12 mouse cellular contexts compared by ENCODE assay signal in genomic region chr16:31135519-31135918, GRCm38 (mm10). TPM values are rescaled to one million over a fixed set of nuclear protein-coding genes. Genes with fewer than 3 reads are reported as not detected.
A peak's percentile ranks its signal among the peaks of the same experiment; 100 is the strongest.
DNase-seq lines count a peak whose midpoint lies in the region; ATAC-seq lines count a peak whose summit lies in the region.
"Had no signal": no experiment of that assay in that cellular context is flagged by ENCODE, and none has a peak within 500 bp of the region (broad histone marks: within the 10 kb centered on the region; RNA-seq: fewer than 3 reads in every experiment).

No protein-coding gene starts in this region.

- no peaks in the 10 kb centered on the region for H3K9me3 ChIP-seq in forebrain, embryonic 10.5 days
- no peaks in the 10 kb centered on the region for H3K9me3 ChIP-seq in forebrain, embryonic 12.5 days
- H3K9me3 ChIP-seq: G1E; heart, embryonic 15.5 days had no signal

- WGBS in forebrain, embryonic 10.5 days: 69% methylated on average over 8 of the region's 8 CpGs
- WGBS in forebrain, embryonic 12.5 days: 65% methylated on average over 8 of the region's 8 CpGs

- DNase-seq in forebrain, embryonic 10.5 days (ENCODE audit: extremely low spot score, low spot score): no peak
- DNase-seq in left cerebral cortex, postnatal 4 days: peak; percentile 12
- DNase-seq in left cerebral cortex, postnatal 25 days (ENCODE audit: low spot score in 2 of 2): no peak
- peak; percentile 41 for DNase-seq in embryo, embryonic 9.5 days (ENCODE audit: extremely low spot score)
- peak; percentile 54 for DNase-seq in lung, postnatal 10 days
- DNase-seq in gastrocnemius, adult 18-20 months (ENCODE audit: low spot score): no peak
- DNase-seq: kidney, postnatal 4 days had no signal

- no peaks in the 10 kb centered on the region for H3K27me3 ChIP-seq in forebrain, embryonic 10.5 days (ENCODE audit: poor library complexity, severe bottlenecking)
- H3K27me3 ChIP-seq in forebrain, embryonic 12.5 days: no peaks in the 10 kb centered on the region
- H3K27me3 ChIP-seq: heart, embryonic 15.5 days had no signal

- no peak for ATAC-seq in forebrain, embryonic 12.5 days (ENCODE audit: low FRiP score)
- no peak for ATAC-seq in cerebellum, adult (ENCODE audit: insufficient number of reproducible peaks, low FRiP score, low TSS enrichment)
- ATAC-seq: intestine, embryonic 16.5 days had no signal

- H3K27ac ChIP-seq in forebrain, embryonic 10.5 days: peak overlapping the region; percentile 62; the same call in 1 of the 2 replicates
- no peak overlapping the region for H3K27ac ChIP-seq in forebrain, embryonic 12.5 days
- H3K27ac ChIP-seq: heart, embryonic 15.5 days had no signal

- H3K9ac ChIP-seq in forebrain, embryonic 12.5 days: no peak overlapping the region
- H3K9ac ChIP-seq: heart, embryonic 15.5 days had no signal

- H3K4me2 ChIP-seq in forebrain, embryonic 12.5 days: no peak overlapping the region
- H3K4me2 ChIP-seq: heart, embryonic 15.5 days had no signal

- H3K4me3 ChIP-seq in forebrain, embryonic 10.5 days: no peak overlapping the region
- H3K4me3 ChIP-seq in forebrain, embryonic 12.5 days (replicated peaks): no peak overlapping the region
- H3K4me3 ChIP-seq: heart, embryonic 15.5 days had no signal

- H3K4me1 ChIP-seq in forebrain, embryonic 10.5 days: peaks cover 14% of the 10 kb centered on the region
- no peaks in the 10 kb centered on the region; the same call in 1 of the 2 replicates for H3K4me1 ChIP-seq in forebrain, embryonic 12.5 days
- H3K4me1 ChIP-seq: heart, embryonic 15.5 days had no signal

- intact Hi-C loops in left cerebral cortex, postnatal 4 days (cut with DNase I): no loop called here
- intact Hi-C loops in left cerebral cortex, postnatal 25 days (cut with DNase I): no loop called here

- peaks cover 44% of the 10 kb centered on the region for H3K36me3 ChIP-seq in forebrain, embryonic 10.5 days (replicated peaks)
- peaks cover 28% of the 10 kb centered on the region for H3K36me3 ChIP-seq in forebrain, embryonic 12.5 days (replicated peaks)

RNA-seq across cellular contexts. Expression of gene Xxylt1, which starts 54.3 kb away (rescaled TPM):
- polyA plus RNA-seq in forebrain, embryonic 10.5 days (2016; fragmentation: Nextera tagmentation; extraction: Ambion mirVana): 13.9 and 14.4 TPM in 2 replicates
- polyA plus RNA-seq in forebrain, embryonic 12.5 days (2016; fragmentation: Nextera tagmentation; extraction: Ambion mirVana): 12.4 and 12.7 TPM in 2 replicates
- 10 to 100 TPM; 19.7 to 22.7 TPM for total RNA-seq in left cerebral cortex, postnatal 4 days (2021)
- total RNA-seq in left cerebral cortex, postnatal 25 days (2021): 10 to 100 TPM; 19.0 to 20.9 TPM
- total RNA-seq in gastrocnemius, adult 18-20 months (2021): 1 to 10 TPM; 2.6 to 4.1 TPM

Comparison
In these comparisons a context has a peak if more than half of its experiments do, and no peak if none do; other contexts are left out.
1. DNase-seq: peak in left cerebral cortex, postnatal 4 days (single experiment), embryo, embryonic 9.5 days (single experiment) and lung, postnatal 10 days (single experiment); none in forebrain, embryonic 10.5 days (single experiment), left cerebral cortex, postnatal 25 days (0 of 2) and gastrocnemius, adult 18-20 months (single experiment).